Mouse (Mus musculus): ENCODE data around the gene Eps8. TPM values are rescaled to one million over a fixed set of nuclear protein-coding genes. Genes with fewer than 3 reads are reported as not detected.

The Eps8 gene
- 8.4 and 8.5 TPM in 2 replicates for polyA plus RNA-seq (2016; fragmentation: Nextera tagmentation; extraction: Ambion mirVana)

DNA sequence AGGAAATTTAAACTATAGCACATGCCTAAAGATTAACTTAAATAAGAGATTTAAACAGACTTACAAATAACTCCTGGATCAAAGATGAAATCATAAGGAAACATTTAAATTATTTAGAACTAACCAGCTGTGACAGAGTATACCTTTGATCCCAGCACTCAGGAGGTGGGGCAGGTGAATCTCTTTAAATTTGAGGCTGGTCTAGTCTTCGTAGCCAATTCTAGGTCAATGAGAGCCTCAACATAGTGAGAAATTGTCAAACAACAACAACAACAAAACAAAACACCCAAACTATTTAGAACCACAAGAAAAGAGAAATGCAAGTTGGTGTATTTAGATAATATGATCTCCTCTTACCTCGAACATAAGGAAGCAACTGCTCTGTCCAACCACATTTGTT is at the start of gene Eps8:
Eps8 (minus strand) TSS at position 101 of the 400 bp plus-strand sequence.
- Histone ChIP-seq H3K9ac (no peak within 1 kb of the TSS), H3K4me2 (replicated peaks) (no peak within 1 kb of the TSS), H3K27me3 (replicated peaks) (no peaks in the 10 kb centered on the region), H3K4me1 (no peaks in the 10 kb centered on the region), H3K4me3 (no peak within 1 kb of the TSS), H3K36me3 (no peaks in the 10 kb centered on the region), H3K9me3 (no peaks in the 10 kb centered on the region), H3K27ac (no peak within 1 kb of the TSS)
- no peak for ATAC-seq (ENCODE audit: low FRiP score, low read depth)
- WGBS: 90% methylated on average over 2 of the region's 2 CpGs

DNA sequence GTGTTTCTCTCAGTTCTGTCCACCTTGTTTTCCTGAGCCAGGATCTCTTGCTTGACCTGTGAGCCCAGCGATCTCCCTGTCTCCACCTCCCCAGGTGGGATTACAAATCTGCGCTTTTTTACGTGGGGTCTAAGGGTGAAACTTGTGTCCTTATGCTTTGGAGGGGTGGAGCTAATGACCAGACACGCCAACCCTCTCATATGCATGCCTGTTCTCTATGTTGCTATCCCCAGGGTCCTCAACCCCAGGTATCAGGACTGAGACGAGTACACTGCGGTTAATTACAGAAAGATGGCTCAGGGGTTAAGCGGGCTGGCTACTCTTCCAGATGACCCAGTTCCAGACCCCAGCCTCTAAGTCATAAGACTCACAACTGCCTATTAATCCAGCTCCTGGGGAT is 48.8 kb upstream of the Eps8 start:
- H3K4me2 ChIP-seq (replicated peaks): no peak overlapping the region
- H3K27me3 ChIP-seq (replicated peaks): no peaks in the 10 kb centered on the region
- H3K4me1 ChIP-seq: no peaks in the 10 kb centered on the region
- H3K27ac ChIP-seq: no peak overlapping the region
- WGBS: 90% methylated on average over 7 of the region's 7 CpGs
- no peak overlapping the region for H3K9ac ChIP-seq
- no peaks in the 10 kb centered on the region for H3K9me3 ChIP-seq
- ATAC-seq (ENCODE audit: low FRiP score, low read depth): no peak
- no peak overlapping the region for H3K4me3 ChIP-seq
- no peaks in the 10 kb centered on the region for H3K36me3 ChIP-seq

DNA sequence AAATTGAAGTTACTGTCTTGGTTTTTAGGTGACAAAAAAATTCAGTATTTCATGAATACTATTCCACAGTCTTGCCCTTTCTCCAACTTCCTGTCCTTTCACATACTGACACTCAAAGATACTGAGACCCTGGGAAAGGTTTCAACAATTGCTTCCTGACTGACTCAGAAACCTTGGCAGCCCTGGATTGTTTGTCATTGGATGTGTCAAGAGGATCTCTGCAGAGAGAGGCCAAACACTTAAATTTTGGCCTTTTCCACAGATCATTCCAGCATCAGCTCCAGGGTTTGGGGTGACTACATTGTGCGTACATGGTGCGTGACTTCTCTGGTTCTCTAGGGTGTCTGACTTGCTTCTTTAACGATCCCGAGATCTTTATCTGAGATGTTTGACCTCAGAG is 48.2 kb upstream of the Eps8 start:
- no peak overlapping the region for H3K9ac ChIP-seq
- H3K27me3 ChIP-seq (replicated peaks): no peaks in the 10 kb centered on the region
- H3K36me3 ChIP-seq: no peaks in the 10 kb centered on the region
- H3K4me3 ChIP-seq: no peak overlapping the region
- no peak overlapping the region for H3K4me2 ChIP-seq (replicated peaks)
- no peaks in the 10 kb centered on the region for H3K4me1 ChIP-seq
- WGBS: 92% methylated on average over 4 of the region's 4 CpGs
- H3K9me3 ChIP-seq: no peaks in the 10 kb centered on the region
- no peak overlapping the region for H3K27ac ChIP-seq
- no peak for ATAC-seq (ENCODE audit: low FRiP score, low read depth)

DNA sequence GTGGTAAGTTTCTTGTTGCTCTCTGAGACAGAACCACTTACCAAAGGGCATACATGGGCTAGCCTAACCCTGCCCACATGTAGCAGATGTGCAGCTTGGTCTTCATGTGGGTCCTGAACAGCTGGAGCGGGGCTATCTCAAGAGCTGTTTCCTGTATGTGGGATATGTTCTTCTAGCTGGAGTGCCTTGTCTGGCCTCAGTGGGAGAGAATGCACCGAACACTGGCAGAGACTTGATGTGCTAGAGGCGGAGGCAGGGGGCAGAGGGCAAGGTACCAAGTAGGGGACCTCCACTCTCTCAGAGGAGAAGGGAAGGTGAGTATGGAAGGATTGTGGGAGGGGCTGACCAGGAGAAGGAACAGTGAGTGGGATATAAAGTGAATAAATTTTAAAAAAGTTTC is 47.5 kb upstream of the Eps8 start:
- no peaks in the 10 kb centered on the region for H3K36me3 ChIP-seq
- H3K27me3 ChIP-seq (replicated peaks): no peaks in the 10 kb centered on the region
- WGBS: 87% methylated on average over 3 of the region's 3 CpGs
- no peak overlapping the region for H3K27ac ChIP-seq
- H3K9me3 ChIP-seq: no peaks in the 10 kb centered on the region
- H3K9ac ChIP-seq: no peak overlapping the region
- no peak overlapping the region for H3K4me3 ChIP-seq
- H3K4me2 ChIP-seq (replicated peaks): no peak overlapping the region
- no peaks in the 10 kb centered on the region for H3K4me1 ChIP-seq
- ATAC-seq (ENCODE audit: low FRiP score, low read depth): no peak

GRCm38 (mm10) chr6:137699434-137699833 is 44.8 kb upstream of the Eps8 start:
- Histone ChIP-seq H3K4me1 (no peaks in the 10 kb centered on the region), H3K27ac (no peak overlapping the region), H3K27me3 (replicated peaks) (no peaks in the 10 kb centered on the region), H3K9me3 (no peaks in the 10 kb centered on the region), H3K9ac (no peak overlapping the region), H3K4me3 (no peak overlapping the region), H3K36me3 (no peaks in the 10 kb centered on the region), H3K4me2 (replicated peaks) (no peak overlapping the region)
- ATAC-seq (ENCODE audit: low FRiP score, low read depth): no peak
- 80% methylated on average over 7 of the region's 7 CpGs for WGBS

DNA sequence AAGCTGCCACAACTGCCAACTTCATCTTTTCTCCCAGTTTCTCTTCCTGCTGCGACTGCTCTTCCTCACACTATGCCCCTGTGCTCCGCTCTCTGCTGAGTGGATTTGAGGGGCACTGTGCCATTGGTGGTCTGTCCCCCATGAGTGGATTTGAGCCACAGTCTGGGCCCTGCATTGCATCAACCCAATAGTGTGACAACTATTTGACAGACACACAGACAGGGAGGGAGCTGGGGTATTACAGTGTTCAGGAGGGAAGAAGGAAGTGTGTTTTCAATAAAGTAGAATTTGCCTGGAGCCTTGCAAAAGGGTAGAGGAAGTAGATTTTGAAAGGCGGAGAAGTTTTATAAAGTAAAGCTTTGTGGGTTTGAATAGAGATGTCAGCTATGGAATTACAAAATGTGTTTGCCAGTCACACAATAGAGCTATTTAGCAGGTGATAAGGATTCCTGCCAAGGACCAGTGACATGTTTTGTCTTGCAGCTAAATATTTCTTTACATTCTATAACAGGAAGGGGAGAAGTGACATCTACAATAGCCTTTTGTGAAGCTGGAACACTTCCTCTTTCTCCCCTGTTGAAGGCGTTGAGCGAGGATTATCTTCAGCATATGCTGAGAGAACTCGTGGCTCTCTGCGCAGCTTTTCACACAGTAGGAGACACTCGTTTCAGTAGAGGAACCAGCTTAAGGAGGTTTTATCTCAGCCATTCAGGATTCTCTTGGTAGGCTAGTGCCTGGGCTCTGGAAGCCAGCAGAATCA is 41.9 kb upstream of the Eps8 start:
- Histone ChIP-seq H3K36me3 (no peaks in the 10 kb centered on the region), H3K9me3 (no peaks in the 10 kb centered on the region), H3K4me2 (replicated peaks) (no peak overlapping the region), H3K27ac (no peak overlapping the region), H3K27me3 (replicated peaks) (no peaks in the 10 kb centered on the region), H3K4me3 (no peak overlapping the region), H3K9ac (no peak overlapping the region), H3K4me1 (no peaks in the 10 kb centered on the region)
- no peak for ATAC-seq (ENCODE audit: low FRiP score, low read depth)
- 83% methylated on average over 8 of the region's 8 CpGs for WGBS

DNA sequence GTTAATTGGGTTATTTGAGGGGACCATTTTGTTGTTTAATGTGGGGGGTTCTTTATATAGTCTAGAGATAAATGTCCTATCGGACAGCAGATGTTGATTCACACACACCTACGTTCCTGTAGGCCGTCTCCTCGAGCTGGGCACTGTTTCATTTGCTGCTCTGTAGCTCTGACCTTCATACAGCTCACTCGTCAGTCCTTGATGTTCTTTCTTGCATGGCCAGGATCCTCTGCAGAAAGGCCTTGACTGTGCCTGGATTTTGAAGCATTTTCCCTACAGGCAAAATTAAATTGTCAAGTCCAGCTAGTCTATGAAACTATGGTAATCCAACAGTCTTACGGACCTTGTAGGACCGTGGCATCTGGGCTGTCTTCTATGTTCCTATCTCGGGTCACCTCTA is 40.4 kb upstream of the Eps8 start:
- Histone ChIP-seq H3K4me2 (replicated peaks) (no peak overlapping the region), H3K4me1 (no peaks in the 10 kb centered on the region), H3K9ac (no peak overlapping the region), H3K27me3 (replicated peaks) (no peaks in the 10 kb centered on the region), H3K36me3 (no peaks in the 10 kb centered on the region), H3K9me3 (no peaks in the 10 kb centered on the region), H3K4me3 (no peak overlapping the region), H3K27ac (no peak overlapping the region)
- ATAC-seq (ENCODE audit: low FRiP score, low read depth): no peak
- WGBS: 92% methylated on average over 8 of the region's 8 CpGs

DNA sequence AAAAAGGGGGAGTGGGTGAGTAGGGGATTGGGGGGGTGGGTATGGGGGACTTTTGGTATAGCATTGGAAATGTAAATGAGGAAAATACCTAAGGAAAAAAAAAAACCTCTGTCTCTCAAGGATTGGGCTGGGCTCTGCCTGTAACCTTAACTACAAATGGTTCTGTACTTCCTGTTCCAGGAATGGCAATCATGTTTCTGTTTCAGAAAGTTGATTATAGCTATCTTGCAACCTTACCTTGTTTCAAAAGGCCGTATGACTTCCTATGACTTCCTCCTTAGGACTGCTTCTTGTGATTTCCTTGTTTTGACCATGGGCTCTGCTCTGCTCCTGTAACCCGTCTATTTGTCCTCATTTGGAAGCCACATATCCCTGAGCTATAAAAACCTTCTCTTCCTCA is 39.6 kb upstream of the Eps8 start:
- no peaks in the 10 kb centered on the region for H3K4me1 ChIP-seq
- ATAC-seq (ENCODE audit: low FRiP score, low read depth): no peak
- WGBS: 81% methylated on average over 2 of the region's 2 CpGs

GRCm38 (mm10) chr6:137690550-137691119 is 36.0 kb upstream of the Eps8 start:
- Histone ChIP-seq H3K9ac (no peak overlapping the region), H3K4me3 (no peak overlapping the region), H3K9me3 (no peaks in the 10 kb centered on the region), H3K36me3 (no peaks in the 10 kb centered on the region), H3K4me2 (replicated peaks) (no peak overlapping the region), H3K4me1 (no peaks in the 10 kb centered on the region), H3K27ac (no peak overlapping the region), H3K27me3 (replicated peaks) (no peaks in the 10 kb centered on the region)
- 89% methylated on average over 2 of the region's 2 CpGs for WGBS
- no peak for ATAC-seq (ENCODE audit: low FRiP score, low read depth)

More for the DNA sequence above, 39.6 kb upstream of the Eps8 start:
- Histone ChIP-seq H3K4me2 (replicated peaks) (no peak overlapping the region), H3K4me3 (no peak overlapping the region), H3K9ac (no peak overlapping the region), H3K9me3 (no peaks in the 10 kb centered on the region), H3K36me3 (no peaks in the 10 kb centered on the region), H3K27me3 (replicated peaks) (no peaks in the 10 kb centered on the region), H3K27ac (no peak overlapping the region)

GRCm38 (mm10) chr6:137688506-137689105 is 33.9 kb upstream of the Eps8 start:
- no peaks in the 10 kb centered on the region for H3K27me3 ChIP-seq (replicated peaks)
- no peaks in the 10 kb centered on the region for H3K36me3 ChIP-seq
- no peak for ATAC-seq (ENCODE audit: low FRiP score, low read depth)
- H3K4me1 ChIP-seq: no peaks in the 10 kb centered on the region
- WGBS: 88% methylated on average over 11 of the region's 11 CpGs
- H3K27ac ChIP-seq: no peak overlapping the region
- no peaks in the 10 kb centered on the region for H3K9me3 ChIP-seq
- H3K4me3 ChIP-seq: no peak overlapping the region
- H3K4me2 ChIP-seq (replicated peaks): no peak overlapping the region
- H3K9ac ChIP-seq: no peak overlapping the region

DNA sequence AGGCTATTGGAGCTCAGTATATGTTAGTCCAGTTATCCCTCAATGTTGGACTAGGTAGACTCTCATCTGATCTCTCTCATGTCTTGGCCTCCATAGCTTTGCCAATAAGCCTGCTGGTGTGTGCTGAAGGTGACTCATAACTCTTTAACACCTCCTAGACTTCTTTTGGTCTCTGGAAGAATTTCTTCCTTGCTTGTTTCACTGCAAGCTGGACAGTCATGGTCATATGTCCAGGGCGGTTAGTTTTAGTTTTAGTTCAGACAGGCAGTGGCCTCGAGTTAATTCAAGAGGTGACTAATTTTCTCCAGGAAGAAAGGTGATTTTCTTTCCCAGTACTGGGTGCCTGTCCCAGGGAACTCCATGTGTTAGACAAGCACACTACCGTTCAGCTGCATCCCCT is 33.4 kb upstream of the Eps8 start:
- no peak overlapping the region for H3K4me2 ChIP-seq (replicated peaks)
- whole genome bisulfite sequencing: 91% methylated on average over 3 of the region's 3 CpGs
- ATAC-seq (ENCODE audit: low FRiP score, low read depth): no peak
- H3K27ac ChIP-seq: no peak overlapping the region
- no peaks in the 10 kb centered on the region for H3K4me1 ChIP-seq
- no peaks in the 10 kb centered on the region for H3K36me3 ChIP-seq
- H3K9ac ChIP-seq: no peak overlapping the region
- no peaks in the 10 kb centered on the region for H3K9me3 ChIP-seq
- no peak overlapping the region for H3K4me3 ChIP-seq
- H3K27me3 ChIP-seq (replicated peaks): no peaks in the 10 kb centered on the region

DNA sequence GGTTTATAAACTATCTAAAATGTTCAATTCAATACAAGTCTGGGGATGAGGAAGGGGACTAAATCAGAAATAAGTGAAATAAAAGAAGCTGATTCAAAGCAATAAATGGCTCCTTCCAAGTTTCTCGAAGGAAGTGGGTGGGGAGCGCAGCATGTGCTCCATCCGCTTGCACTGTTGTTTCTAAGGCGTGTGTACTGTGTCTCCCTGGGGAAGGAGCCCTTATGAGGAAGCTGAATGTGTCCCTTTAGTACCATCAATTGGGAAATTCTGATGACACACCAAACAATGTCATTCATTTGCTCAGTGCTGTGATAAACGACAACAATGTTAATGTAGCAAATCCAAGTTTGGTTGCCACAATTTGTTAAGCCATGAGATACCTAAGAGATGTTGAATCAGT is 33.0 kb upstream of the Eps8 start:
- H3K9ac ChIP-seq: no peak overlapping the region
- no peaks in the 10 kb centered on the region for H3K4me1 ChIP-seq
- H3K27me3 ChIP-seq (replicated peaks): no peaks in the 10 kb centered on the region
- H3K36me3 ChIP-seq: no peaks in the 10 kb centered on the region
- no peak overlapping the region for H3K27ac ChIP-seq
- H3K4me3 ChIP-seq: no peak overlapping the region
- ATAC-seq (ENCODE audit: low FRiP score, low read depth): no peak
- H3K9me3 ChIP-seq: no peaks in the 10 kb centered on the region
- H3K4me2 ChIP-seq (replicated peaks): no peak overlapping the region
- 90% methylated on average over 5 of the region's 5 CpGs for WGBS

DNA sequence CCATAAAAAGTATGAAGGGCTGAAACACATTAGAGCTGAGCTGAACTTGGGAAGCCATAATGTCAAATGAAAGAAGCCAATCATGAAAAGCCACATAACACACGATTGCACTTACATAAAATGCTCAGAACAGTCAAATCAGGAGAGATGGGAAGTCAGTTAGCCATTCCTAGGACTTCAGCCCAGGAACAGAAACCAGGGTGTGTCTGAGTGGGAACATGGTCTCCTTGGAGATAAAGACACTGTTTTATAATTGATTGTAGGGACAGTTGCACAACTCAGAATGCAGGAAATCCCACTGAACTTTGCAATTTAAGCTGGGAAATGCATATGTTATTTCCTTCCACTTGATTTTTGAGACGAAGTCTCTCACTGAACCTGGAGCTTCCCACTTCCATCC is 28.0 kb upstream of the Eps8 start:
- no peak overlapping the region for H3K27ac ChIP-seq
- H3K9ac ChIP-seq: no peak overlapping the region
- H3K4me1 ChIP-seq: no peaks in the 10 kb centered on the region
- no peak for ATAC-seq (ENCODE audit: low FRiP score, low read depth)
- no peaks in the 10 kb centered on the region for H3K27me3 ChIP-seq (replicated peaks)
- H3K4me2 ChIP-seq (replicated peaks): no peak overlapping the region
- no peaks in the 10 kb centered on the region for H3K36me3 ChIP-seq
- no peaks in the 10 kb centered on the region for H3K9me3 ChIP-seq
- WGBS: 91% methylated on average over 2 of the region's 2 CpGs
- H3K4me3 ChIP-seq: no peak overlapping the region

All from neural tube, embryonic 12.5 days (tissue).